Mouse (Mus musculus) megakaryocyte, embryonic 14.5 days (primary cell): ENCODE measurements around the gene Osgep. TPM values are rescaled to one million over a fixed set of nuclear protein-coding genes. Genes with fewer than 3 reads are reported as not detected.
A peak's percentile ranks its signal among the peaks of the same experiment; 100 is the strongest.
"Not testable (repeated sequence)": the region's sequence is repeated elsewhere in the genome, so short reads cannot be mapped to it uniquely, and the experiment has no call there.

Source experiments
- H3K27me3 ChIP-seq: replicated peaks from 2 replicates; pipeline ENCODE3; 2012; ENCODE audit warnings: inconsistent platforms
- H3K36me3 ChIP-seq: replicated peaks from 2 replicates; pipeline ENCODE3; 2012; ENCODE audit warnings: low read length, inconsistent platforms, mixed read lengths
- H3K4me1 ChIP-seq: 2 replicates; pipeline ENCODE4 v1.6.1; 2012; ENCODE audit warnings: inconsistent platforms
- H3K4me3 ChIP-seq: replicated peaks from 2 replicates; pipeline ENCODE3; 2012; ENCODE audit warnings: moderate library complexity, mild to moderate bottlenecking, inconsistent platforms
- H3K9me3 ChIP-seq: 2 replicates; pipeline ENCODE4 v1.6.1; 2012; ENCODE audit warnings: inconsistent platforms
- FLI1 ChIP-seq: IDR thresholded peaks from 2 replicates; pipeline ENCODE4 v1.6.1; 2012; ENCODE audit warnings: low read length, inconsistent platforms, mixed read lengths
- GATA1 ChIP-seq: IDR thresholded peaks from 3 replicates; pipeline ENCODE4 v1.6.1; 2012; ENCODE audit warnings: mixed read lengths, low read length, inconsistent platforms, borderline replicate concordance
- polyA plus RNA-seq: library from polyadenylated mRNA; stranded (reverse); fragments of >175 nt; gene quantifications from 2 replicates; pipeline ENCODE4 v1.2.3, GENCODE M21; 2012; ENCODE audit warnings: low replicate concordance; ENCODE audit not compliant: insufficient read depth

Gene Osgep
- polyA plus RNA-seq, 1 experiment, result 14.5 TPM

DNA sequence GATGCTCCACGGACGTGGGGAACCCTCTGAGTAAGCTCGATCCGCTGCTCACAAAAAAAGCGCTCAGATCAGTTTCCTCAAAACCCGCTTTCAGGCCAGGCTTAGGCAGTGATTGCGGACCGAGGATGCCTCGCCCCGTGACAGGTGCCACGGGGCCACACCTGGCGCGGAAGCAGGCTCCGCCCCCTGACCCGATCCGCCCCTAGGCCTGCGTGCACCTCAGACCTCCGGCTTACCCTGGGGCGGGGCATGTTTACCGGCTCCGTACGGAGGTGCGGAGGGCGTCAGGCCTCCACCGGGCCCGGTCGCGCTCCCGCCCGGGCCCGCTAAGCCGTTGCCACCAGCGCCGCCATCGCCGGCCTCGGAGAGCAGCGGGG lies 5.7 kb upstream of the Osgep start:
- H3K4me1 ChIP-seq, result peaks cover 58% of the 10 kb centered on the region
- H3K36me3 ChIP-seq, result peaks cover 39% of the 10 kb centered on the region
- H3K4me3 ChIP-seq, result peak overlapping the region; percentile 98
- no peaks in the 10 kb centered on the region for H3K9me3 ChIP-seq
- no peaks in the 10 kb centered on the region for H3K27me3 ChIP-seq
- TF ChIP-seq FLI1, result no peak

DNA sequence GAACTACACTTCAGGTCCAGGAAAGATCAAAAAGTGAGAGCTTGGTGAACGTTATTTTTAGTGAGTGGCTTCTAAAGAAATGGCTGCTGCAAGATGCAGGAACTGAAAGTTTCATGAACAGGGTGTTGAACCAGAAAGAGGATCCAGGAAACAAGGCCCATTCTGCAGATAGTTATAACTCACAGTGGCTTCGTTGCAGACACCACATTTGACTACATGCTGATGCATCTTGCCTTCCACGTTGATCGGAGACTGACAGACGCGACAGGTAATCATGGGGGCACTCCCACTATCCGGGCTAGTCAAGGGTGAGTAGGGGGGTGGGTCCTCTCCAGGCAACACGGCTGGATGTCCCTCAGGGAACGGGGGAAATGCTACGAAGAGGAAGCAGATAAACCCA lies 5.3 kb upstream of the Osgep start:
- TF ChIP-seq FLI1, result no peak
- no peak for TF ChIP-seq GATA1
- peak overlapping the region; percentile 98 for H3K4me3 ChIP-seq
- H3K36me3 ChIP-seq, result peaks cover 39% of the 10 kb centered on the region
- no peaks in the 10 kb centered on the region for H3K9me3 ChIP-seq
- H3K4me1 ChIP-seq, result peaks cover 59% of the 10 kb centered on the region
- H3K27me3 ChIP-seq, result no peaks in the 10 kb centered on the region

DNA sequence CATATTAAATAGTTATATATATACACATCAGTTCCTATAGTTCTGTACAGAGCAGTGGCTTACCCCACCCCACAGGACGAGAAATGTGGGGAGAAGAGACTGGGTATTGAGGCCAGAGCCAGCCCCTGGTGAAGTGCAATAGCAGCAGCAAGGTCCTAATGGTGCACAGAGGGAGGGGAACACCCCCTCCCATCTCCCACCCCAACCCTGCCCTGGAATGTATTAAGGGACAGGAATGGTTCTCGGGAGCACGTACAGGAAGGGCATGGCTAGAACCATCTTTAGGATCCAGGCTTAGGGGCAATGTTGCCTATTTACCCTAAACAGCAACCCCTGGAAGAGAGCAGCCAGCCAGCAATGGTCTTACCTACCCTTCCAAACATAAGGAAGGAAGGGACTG lies 2.7 kb upstream of the Osgep start:
- H3K9me3 ChIP-seq, result no peaks in the 10 kb centered on the region
- H3K36me3 ChIP-seq, result peaks cover 39% of the 10 kb centered on the region
- TF ChIP-seq FLI1, result no peak
- no peak for TF ChIP-seq GATA1
- no peaks in the 10 kb centered on the region for H3K27me3 ChIP-seq
- peaks cover 63% of the 10 kb centered on the region for H3K4me1 ChIP-seq
- no peak overlapping the region for H3K4me3 ChIP-seq

DNA sequence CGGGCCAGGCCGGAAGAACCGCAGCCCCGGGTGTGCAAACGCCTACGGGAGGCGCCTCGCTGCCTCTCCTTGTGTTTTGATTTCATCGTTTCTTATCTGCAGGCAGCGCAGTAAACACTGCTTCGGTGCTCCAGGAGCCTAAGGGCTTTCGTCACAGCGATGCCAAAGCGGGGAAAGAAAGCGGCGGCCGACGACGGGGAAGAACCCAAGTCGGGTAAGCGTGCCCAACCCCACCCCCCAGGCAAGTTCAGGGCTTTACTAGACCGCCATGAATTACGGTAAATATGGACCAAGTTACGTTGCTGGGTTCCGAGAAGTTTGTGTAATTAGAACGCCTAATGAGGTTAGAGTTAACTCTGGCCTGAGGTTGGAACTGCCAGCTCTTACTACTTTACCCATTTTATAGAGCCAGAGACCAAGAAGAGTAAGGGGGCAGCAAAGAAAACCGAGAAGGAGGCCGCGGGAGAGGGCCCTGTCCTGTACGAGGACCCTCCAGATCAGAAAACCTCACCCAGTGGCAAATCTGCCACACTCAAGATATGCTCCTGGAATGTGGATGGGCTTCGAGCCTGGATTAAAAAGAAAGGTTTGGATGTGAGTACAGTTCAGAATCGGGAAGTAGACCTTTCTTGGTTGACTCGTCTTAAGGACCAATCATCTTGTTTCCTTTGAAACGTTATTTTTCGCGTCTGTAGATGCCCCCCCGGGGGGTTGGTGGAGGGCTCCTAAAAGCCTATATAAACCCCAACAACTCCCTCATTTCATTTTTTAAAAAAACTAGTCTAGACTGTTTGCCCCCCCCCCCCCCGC lies 623 bp upstream of the Osgep start:
- Histone ChIP-seq H3K4me3 (peak overlapping the region; percentile 90), H3K9me3 (no peaks in the 10 kb centered on the region), H3K36me3 (peaks cover 44% of the 10 kb centered on the region), H3K27me3 (no peaks in the 10 kb centered on the region), H3K4me1 (peaks cover 51% of the 10 kb centered on the region)
- TF ChIP-seq FLI1 (no peak), GATA1 (no peak)

DNA sequence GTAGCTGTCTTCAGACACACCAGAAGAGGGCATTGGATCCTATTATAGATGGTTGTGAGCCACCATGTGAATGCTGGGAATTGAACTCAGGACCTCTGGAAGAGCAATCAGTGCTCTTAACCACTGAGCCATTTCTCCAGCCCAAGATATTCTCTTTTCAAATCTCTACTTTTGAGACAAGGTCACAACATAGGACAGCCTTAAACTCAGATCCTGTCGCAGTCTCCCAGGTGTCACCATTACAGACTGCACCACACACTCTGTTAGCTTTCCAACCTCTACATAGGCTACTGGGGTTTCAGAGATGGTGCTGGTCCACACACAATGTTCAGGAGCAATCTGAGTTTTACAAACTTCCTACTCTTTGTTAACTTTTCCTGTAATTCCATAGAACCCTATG lies 1.3 kb downstream of the Osgep start:
- Histone ChIP-seq H3K4me1 (peaks cover 33% of the 10 kb centered on the region), H3K4me3 (peak overlapping the region; percentile 90), H3K36me3 (peaks cover 42% of the 10 kb centered on the region)
- H3K9me3 ChIP-seq, H3K27me3 ChIP-seq: not testable (repeated sequence)

DNA sequence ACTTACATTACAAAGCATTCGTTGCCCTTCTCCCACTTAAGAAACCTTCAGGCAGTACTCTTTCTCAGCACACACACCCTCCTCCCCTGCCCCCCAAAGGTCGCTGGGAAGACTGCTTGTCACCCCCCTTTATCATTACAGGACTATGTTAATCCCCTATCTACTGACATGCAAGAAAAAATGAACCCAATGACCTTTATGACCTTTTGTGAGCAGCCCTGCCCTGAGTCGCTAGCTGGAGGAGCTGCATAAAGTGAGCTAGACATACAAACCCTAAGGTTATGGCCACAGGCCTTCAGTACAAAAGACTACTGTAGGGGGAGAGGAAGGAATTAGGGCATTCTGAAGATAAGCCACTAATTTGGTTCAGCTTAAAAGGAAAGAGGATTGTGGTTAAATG lies 13.3 kb downstream of the Osgep start:
- Histone ChIP-seq H3K36me3 (peaks cover 44% of the 10 kb centered on the region), H3K27me3 (no peaks in the 10 kb centered on the region)
- TF ChIP-seq FLI1 (no peak), GATA1 (no peak)

DNA sequence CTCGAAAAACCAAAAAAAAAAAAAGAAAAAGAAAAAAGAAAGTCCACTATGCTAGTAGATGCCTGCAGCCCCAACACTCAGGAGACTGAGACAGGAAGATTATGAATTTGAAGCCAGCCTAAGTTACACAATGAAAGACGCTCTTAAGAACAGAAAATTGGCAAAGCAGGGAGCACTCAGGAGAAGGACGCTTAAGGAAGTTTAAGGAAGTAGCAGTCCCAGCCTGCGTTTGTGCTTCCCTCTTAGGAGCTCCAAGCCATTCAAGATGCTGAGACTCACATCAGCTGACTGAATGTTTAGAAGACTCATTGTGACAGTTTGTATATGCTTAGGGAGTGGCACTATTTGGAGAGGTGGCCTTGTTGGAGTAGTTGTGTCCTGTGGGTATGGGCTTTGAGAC lies 16.6 kb downstream of the Osgep start:
- TF ChIP-seq FLI1 (no peak), GATA1 (no peak)
- no peak overlapping the region for H3K4me3 ChIP-seq
- H3K9me3 ChIP-seq, result no peaks in the 10 kb centered on the region
- peaks cover 14% of the 10 kb centered on the region for H3K36me3 ChIP-seq
- H3K4me1 ChIP-seq, result peaks cover 4% of the 10 kb centered on the region; the same call in 1 of the 2 replicates
- H3K27me3 ChIP-seq, result no peaks in the 10 kb centered on the region

More for the DNA sequence above, 13.3 kb downstream of the Osgep start:
- Histone ChIP-seq H3K4me1 (peaks cover 4% of the 10 kb centered on the region; the same call in 1 of the 2 replicates), H3K4me3 (no peak overlapping the region), H3K9me3 (no peaks in the 10 kb centered on the region)

DNA sequence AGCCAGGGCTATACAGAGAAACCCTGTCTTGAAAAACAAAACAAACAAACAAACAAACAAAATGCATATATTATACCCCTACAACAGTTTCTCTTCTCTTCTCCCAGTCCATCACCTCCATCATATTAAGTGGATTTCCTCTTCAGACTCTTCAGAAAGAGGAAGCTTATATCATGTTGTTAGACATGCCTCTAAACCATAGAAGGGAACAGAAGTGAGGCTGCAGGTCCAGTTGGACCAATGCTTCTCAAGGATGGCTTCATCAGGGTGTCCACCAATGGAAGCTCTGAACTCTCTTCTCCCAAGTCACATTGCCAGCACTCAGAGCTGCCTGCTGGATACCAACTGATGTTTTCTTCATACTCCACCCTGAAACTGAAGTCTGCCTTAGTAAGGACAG lies 19.4 kb downstream of the Osgep start:
- not testable (repeated sequence) for H3K9me3 ChIP-seq, H3K4me1 ChIP-seq, H3K36me3 ChIP-seq, H3K27me3 ChIP-seq, H3K4me3 ChIP-seq

DNA sequence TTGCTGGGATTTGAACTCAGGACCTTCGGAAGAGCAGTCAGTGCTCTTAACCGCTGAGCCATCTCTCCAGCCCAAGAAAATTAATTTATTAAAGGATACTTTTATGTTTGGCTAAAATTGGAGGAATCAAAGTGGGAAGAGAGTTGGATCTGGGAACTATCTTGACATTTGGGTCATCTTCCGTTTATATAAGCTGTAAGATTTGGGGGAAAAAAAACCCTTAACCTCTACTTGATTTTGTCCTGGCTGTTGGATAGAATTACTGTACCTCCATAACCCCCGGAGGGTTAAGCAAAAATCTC lies 19.9 kb downstream of the Osgep start:
- H3K36me3 ChIP-seq, result no peaks in the 10 kb centered on the region
- no peaks in the 10 kb centered on the region for H3K4me1 ChIP-seq
- peaks cover 9% of the 10 kb centered on the region for H3K9me3 ChIP-seq
- TF ChIP-seq FLI1 (no peak), GATA1 (no peak)
- no peak overlapping the region for H3K4me3 ChIP-seq
- H3K27me3 ChIP-seq, result no peaks in the 10 kb centered on the region

DNA sequence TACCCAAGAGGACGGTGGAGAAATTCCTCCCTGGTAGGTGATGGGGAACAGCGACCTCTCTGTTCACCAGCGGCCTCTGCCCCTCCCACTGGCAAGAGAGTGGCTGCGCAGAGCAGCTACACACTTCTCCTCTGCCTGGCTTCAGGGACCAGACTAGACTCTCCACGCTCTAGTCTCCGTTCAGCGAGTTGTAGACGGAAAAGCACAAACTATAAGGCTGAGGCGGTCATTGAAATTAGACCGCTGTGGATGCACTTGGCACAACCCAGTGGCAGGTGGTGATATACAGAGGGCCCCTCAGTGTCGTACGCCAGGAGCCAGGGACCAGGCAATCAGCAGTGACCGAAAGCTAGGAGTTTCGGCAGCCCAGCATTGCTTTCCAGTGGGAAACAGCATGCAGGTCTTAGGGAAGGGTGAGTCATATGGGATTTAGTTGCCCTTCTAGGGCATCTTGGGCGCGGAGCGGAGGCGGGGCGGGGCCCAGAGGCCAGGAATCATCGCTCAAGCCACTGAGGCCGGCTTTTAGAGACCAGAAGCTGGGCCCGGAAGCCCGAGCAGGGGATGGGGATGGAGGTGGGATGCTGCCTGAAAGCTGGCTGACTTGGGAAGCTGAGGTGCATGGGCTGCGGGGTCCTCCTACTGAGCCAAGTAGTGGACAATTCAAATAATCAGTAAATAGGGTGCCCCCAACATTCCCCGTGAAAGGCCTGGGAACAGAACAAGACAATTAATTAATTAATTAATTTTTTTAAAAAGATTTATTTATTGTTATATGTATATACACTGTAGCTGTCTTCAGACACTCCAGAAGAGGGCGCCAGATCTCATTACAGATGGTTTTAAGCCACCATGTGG lies 20.5 kb downstream of the Osgep start:
- TF ChIP-seq GATA1 (no peak), FLI1 (no peak)
- Histone ChIP-seq H3K9me3 (peaks cover 9% of the 10 kb centered on the region), H3K4me1 (no peaks in the 10 kb centered on the region), H3K4me3 (no peak overlapping the region), H3K36me3 (no peaks in the 10 kb centered on the region), H3K27me3 (no peaks in the 10 kb centered on the region)

DNA sequence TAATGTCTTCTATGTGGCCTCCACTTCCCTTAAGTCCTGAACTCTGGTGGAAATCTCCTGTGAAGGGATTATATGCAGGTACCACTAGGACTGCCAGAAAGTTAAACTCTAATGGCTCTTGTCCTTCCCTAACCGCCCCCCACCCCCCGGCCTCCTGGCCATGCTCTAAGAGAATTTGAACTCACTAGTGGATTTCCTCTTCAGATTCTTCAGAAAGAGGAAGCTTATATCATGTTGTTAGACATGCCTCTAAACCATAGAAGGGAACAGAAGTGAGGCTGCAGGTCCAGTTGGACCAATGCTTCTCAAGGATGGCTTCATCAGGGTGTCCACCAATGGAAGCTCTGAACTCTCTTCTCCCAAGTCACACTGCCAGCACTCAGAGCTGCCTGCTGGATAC lies 26.7 kb downstream of the Osgep start:
- Histone ChIP-seq H3K4me1 (peaks cover 18% of the 10 kb centered on the region), H3K27me3 (peaks cover 22% of the 10 kb centered on the region)
- H3K9me3 ChIP-seq, H3K36me3 ChIP-seq, H3K4me3 ChIP-seq: not testable (repeated sequence)
